Mouse (Mus musculus): ENCODE data around the gene Syk. TPM values are rescaled to one million over a fixed set of nuclear protein-coding genes. Genes with fewer than 3 reads are reported as not detected.

The Syk gene
- polyA plus RNA-seq, 1 experiment: 0.89 TPM

- H3K4me1 ChIP-seq (ENCODE audit: control insufficient read depth, insufficient read depth, low read length): no peaks in the 10 kb centered on the region
- TF ChIP-seq CTCF (IDR thresholded peaks at IDR 0.05; ENCODE audit: control insufficient read depth, insufficient read depth, insufficient replicate concordance, low read depth, low read length) (no peak), POLR2A (IDR thresholded peaks at IDR 0.05; ENCODE audit: control insufficient read depth, low read depth, low read length) (no peak)
- H3K4me3 ChIP-seq (ENCODE audit: control insufficient read depth, low read depth, low read length): no peak overlapping the region
- no peak overlapping the region for H3K27ac ChIP-seq (ENCODE audit: control insufficient read depth, insufficient read depth, low read depth, low read length)
- no peaks in the 10 kb centered on the region for H3K27me3 ChIP-seq (ENCODE audit: control insufficient read depth, insufficient read depth, low read length)
- H3K36me3 ChIP-seq (ENCODE audit: control insufficient read depth, insufficient read depth, low read length): no peaks in the 10 kb centered on the region
Measured at GRCm38 (mm10) chr13:52569194-52569769, 13.7 kb upstream of the Syk start.

GRCm38 (mm10) chr13:52570276-52570675 is 12.7 kb upstream of the Syk start:
- H3K4me1 ChIP-seq (ENCODE audit: control insufficient read depth, insufficient read depth, low read length): no peaks in the 10 kb centered on the region
- no peaks in the 10 kb centered on the region for H3K27me3 ChIP-seq (ENCODE audit: control insufficient read depth, insufficient read depth, low read length)
- H3K36me3 ChIP-seq (ENCODE audit: control insufficient read depth, insufficient read depth, low read length): no peaks in the 10 kb centered on the region
- H3K27ac ChIP-seq (ENCODE audit: control insufficient read depth, insufficient read depth, low read depth, low read length): no peak overlapping the region
- TF ChIP-seq CTCF (IDR thresholded peaks at IDR 0.05; ENCODE audit: control insufficient read depth, insufficient read depth, insufficient replicate concordance, low read depth, low read length) (no peak), POLR2A (IDR thresholded peaks at IDR 0.05; ENCODE audit: control insufficient read depth, low read depth, low read length) (no peak)
- no peak overlapping the region for H3K4me3 ChIP-seq (ENCODE audit: control insufficient read depth, low read depth, low read length)

- H3K36me3 ChIP-seq (ENCODE audit: control insufficient read depth, insufficient read depth, low read length): no peaks in the 10 kb centered on the region
- no peaks in the 10 kb centered on the region for H3K27me3 ChIP-seq (ENCODE audit: control insufficient read depth, insufficient read depth, low read length)
- H3K4me3 ChIP-seq (ENCODE audit: control insufficient read depth, low read depth, low read length): no peak overlapping the region
- H3K4me1 ChIP-seq (ENCODE audit: control insufficient read depth, insufficient read depth, low read length): no peaks in the 10 kb centered on the region
- TF ChIP-seq POLR2A (IDR thresholded peaks at IDR 0.05; ENCODE audit: control insufficient read depth, low read depth, low read length) (no peak), CTCF (IDR thresholded peaks at IDR 0.05; ENCODE audit: control insufficient read depth, insufficient read depth, insufficient replicate concordance, low read depth, low read length) (no peak)
- no peak overlapping the region for H3K27ac ChIP-seq (ENCODE audit: control insufficient read depth, insufficient read depth, low read depth, low read length)
Measured at GRCm38 (mm10) chr13:52571591-52572384, 11.2 kb upstream of the Syk start.

GRCm38 (mm10) chr13:52572451-52573446 is 10.2 kb upstream of the Syk start:
- TF ChIP-seq CTCF (IDR thresholded peaks at IDR 0.05; ENCODE audit: control insufficient read depth, insufficient read depth, insufficient replicate concordance, low read depth, low read length) (no peak), POLR2A (IDR thresholded peaks at IDR 0.05; ENCODE audit: control insufficient read depth, low read depth, low read length) (no peak)
- H3K4me3 ChIP-seq (ENCODE audit: control insufficient read depth, low read depth, low read length): no peak overlapping the region
- no peaks in the 10 kb centered on the region for H3K27me3 ChIP-seq (ENCODE audit: control insufficient read depth, insufficient read depth, low read length)

GRCm38 (mm10) chr13:52574311-52574710 is 8.7 kb upstream of the Syk start:
- no peaks in the 10 kb centered on the region for H3K27me3 ChIP-seq (ENCODE audit: control insufficient read depth, insufficient read depth, low read length)
- TF ChIP-seq CTCF (IDR thresholded peaks at IDR 0.05; ENCODE audit: control insufficient read depth, insufficient read depth, insufficient replicate concordance, low read depth, low read length) (no peak), POLR2A (IDR thresholded peaks at IDR 0.05; ENCODE audit: control insufficient read depth, low read depth, low read length) (no peak)
- H3K36me3 ChIP-seq (ENCODE audit: control insufficient read depth, insufficient read depth, low read length): no peaks in the 10 kb centered on the region
- no peak overlapping the region for H3K4me3 ChIP-seq (ENCODE audit: control insufficient read depth, low read depth, low read length)
- H3K27ac ChIP-seq (ENCODE audit: control insufficient read depth, insufficient read depth, low read depth, low read length): no peak overlapping the region
- no peaks in the 10 kb centered on the region for H3K4me1 ChIP-seq (ENCODE audit: control insufficient read depth, insufficient read depth, low read length)

More at GRCm38 (mm10) chr13:52572451-52573446, 10.2 kb upstream of the Syk start:
- H3K4me1 ChIP-seq (ENCODE audit: control insufficient read depth, insufficient read depth, low read length): no peaks in the 10 kb centered on the region
- no peaks in the 10 kb centered on the region for H3K36me3 ChIP-seq (ENCODE audit: control insufficient read depth, insufficient read depth, low read length)
- no peak overlapping the region for H3K27ac ChIP-seq (ENCODE audit: control insufficient read depth, insufficient read depth, low read depth, low read length)

- H3K27ac ChIP-seq (ENCODE audit: control insufficient read depth, insufficient read depth, low read depth, low read length): no peak overlapping the region
- no peaks in the 10 kb centered on the region for H3K4me1 ChIP-seq (ENCODE audit: control insufficient read depth, insufficient read depth, low read length)
- H3K27me3 ChIP-seq (ENCODE audit: control insufficient read depth, insufficient read depth, low read length): no peaks in the 10 kb centered on the region
- H3K4me3 ChIP-seq (ENCODE audit: control insufficient read depth, low read depth, low read length): no peak overlapping the region
- TF ChIP-seq POLR2A (IDR thresholded peaks at IDR 0.05; ENCODE audit: control insufficient read depth, low read depth, low read length): no peak
- no peaks in the 10 kb centered on the region for H3K36me3 ChIP-seq (ENCODE audit: control insufficient read depth, insufficient read depth, low read length)
Measured at GRCm38 (mm10) chr13:52575483-52575882, 7.5 kb upstream of the Syk start.
